Mouse (Mus musculus) brown adipose tissue, adult 24 weeks (tissue): ENCODE results near the gene Mafg. TPM values are rescaled to one million over a fixed set of nuclear protein-coding genes. Genes with fewer than 3 reads are reported as not detected.

ENCODE experiments used
- H3K27ac ChIP-seq: fragments of 200-500 bp; replicated peaks from 2 replicates; pipeline ENCODE4 v1.5.1; 2012; ENCODE audit warnings: low read depth, mild to moderate bottlenecking, low read length
- H3K4me1 ChIP-seq: fragments of 200-500 bp; 2 replicates; pipeline ENCODE4 v1.6.1; 2012; ENCODE audit warnings: low read length, mixed read lengths; ENCODE audit not compliant: control insufficient read depth, insufficient read depth, insufficient read length
- H3K4me3 ChIP-seq: fragments of 200-500 bp; 2 replicates; pipeline ENCODE4 v1.5.1; 2012; ENCODE audit warnings: low read depth, mild to moderate bottlenecking, low read length, moderate library complexity; ENCODE audit not compliant: insufficient read depth
- polyA plus RNA-seq: library from polyadenylated mRNA; stranded (reverse); fragments of >200 nt; gene quantifications from 2 replicates; pipeline ENCODE4 v1.2.4, GENCODE M21; 2012; ENCODE audit not compliant: missing spikeins, insufficient read depth, insufficient read length

The Mafg gene
- polyA plus RNA-seq, 1 experiment: 10.4 TPM

DNA sequence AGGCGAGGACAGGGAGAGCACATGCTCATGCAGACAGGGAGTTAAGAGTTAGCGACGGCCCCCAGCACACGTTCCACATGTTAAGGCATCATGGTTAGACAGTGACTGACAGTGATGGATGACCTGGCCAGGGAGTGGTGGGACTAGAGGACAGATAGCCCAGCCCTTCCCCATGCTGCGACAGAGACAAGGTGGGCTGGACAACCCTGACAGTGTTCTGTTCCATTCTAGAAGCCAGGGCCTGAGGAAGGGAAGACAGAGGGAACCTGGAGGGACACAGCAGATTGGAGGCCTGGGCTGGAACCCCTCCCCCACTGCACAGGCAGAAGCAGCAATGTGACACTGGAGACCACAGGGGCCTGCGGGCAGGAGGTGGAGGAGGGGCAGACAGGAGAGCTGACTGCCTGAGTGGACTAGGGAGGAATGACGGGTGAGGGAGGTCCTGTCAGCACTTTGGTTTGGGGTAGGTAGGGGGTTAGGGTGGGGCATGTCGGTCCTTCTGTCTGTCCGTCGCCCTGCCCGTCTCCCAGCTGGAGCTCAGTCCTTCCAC is 54.6 kb downstream of the Mafg start:
- Histone ChIP-seq H3K4me1 (0 out of 2 replicates have a peak, but pooled peaks cover 3% of the 10 kb centered on the region), H3K27ac (no peak overlapping the region), H3K4me3 (no peak overlapping the region)

DNA sequence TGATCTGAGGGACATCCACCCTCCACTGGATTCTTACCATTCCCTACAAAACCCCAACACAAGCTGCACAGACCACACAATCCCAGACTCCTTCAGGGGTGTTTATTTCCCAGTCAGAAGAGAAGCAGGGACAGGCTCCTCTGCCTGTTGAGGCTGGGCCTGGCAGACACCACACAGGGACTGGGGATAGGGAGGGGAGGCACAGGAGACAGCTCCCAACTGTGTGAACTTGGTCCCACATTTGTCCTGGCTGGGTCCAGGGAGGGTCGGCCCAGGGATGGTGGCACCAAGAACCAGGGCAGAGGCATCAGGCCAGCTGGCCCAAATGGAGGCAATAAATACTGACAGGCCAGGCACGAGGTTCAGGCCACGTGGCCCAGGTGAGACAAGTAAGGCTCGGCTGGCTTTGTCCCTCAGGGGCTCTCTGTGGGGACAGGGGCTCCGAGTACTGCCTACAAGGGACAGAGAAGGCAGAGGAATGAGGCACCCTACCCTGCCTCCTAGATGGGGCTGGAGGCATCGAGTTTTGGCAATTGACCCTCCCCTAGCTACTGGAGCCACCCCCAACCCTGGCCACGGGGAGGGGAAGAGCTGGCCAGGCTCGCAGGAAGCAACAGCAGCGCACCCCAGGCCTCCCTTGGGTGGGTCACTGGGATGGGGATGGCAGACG is 55.2 kb downstream of the Mafg start:
- Histone ChIP-seq H3K27ac (no peak overlapping the region), H3K4me1 (0 out of 2 replicates have a peak, but pooled peaks cover 3% of the 10 kb centered on the region), H3K4me3 (no peak overlapping the region)

DNA sequence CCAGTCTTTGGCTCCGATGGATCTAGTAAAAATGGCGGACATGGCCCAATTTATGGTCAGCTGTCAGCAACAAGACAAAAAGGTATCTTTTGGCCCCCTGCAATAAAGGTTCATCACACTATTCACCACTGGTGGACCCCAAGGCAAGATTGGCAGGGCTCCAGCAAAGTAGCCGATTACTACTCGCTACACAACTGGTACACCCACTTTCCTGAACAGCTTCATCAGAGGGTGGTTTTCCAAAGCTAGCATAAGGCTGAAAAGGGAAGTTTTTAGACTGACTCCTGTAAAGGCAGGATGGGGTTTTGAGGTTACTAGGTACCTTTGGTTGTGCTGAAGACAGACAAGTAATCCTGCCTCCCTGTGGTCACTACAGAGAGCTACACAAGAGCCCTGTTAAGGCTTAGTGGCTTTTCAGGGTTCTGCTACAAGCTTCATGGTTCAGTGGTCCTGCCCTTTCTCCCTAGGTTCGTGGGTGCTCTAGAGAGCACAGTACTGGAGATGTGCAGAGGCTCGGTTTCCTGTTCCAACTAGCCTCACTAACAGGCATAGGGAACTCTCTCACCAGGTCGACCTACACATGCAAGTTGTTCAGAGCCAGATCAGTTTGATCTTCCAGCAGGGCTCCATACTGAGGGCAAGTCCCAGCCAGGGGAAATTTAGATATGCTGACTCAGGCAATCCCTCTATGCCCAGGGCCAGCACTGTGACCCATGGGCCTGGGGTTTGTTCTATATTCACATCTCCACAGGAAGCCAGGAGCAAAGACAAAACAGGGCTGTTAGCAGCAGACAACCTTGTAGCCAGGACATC is 56.0 kb downstream of the Mafg start:
- H3K4me1 ChIP-seq: 0 out of 2 replicates have a peak, but pooled peaks cover 3% of the 10 kb centered on the region
- no peak overlapping the region for H3K4me3 ChIP-seq
- H3K27ac ChIP-seq: no peak overlapping the region

DNA sequence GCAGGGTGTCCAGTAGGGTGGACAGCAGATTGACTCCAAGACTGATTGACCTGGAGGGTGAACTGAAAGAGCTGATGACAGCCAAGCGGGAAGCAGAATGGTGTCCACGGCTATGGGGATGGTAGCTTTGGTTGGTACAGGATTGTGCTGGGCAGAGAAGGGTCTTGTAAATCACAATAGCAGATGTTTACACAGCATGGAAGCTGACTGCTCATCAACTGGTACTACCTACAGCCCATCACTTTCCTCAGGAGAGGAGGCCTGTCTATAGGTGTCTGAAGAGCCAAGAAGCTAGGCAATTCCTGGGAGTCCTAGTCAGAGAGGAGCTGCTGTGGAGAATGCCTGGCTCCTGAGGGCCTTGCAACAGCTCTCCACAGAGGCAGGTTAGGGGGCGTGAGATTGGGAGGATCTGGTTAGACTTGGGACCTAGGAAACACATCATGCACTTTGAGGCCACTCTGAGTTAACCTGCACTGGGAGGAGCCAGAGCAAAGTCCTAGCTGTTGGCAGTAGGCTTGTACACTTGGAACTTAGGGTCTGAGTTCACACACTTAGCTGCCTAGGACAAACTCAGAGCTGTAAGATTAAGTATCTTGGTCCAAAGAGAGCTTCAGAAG is 56.9 kb downstream of the Mafg start:
- Histone ChIP-seq H3K27ac (no peak overlapping the region), H3K4me3 (no peak overlapping the region), H3K4me1 (0 out of 2 replicates have a peak, but pooled peaks cover 3% of the 10 kb centered on the region)

DNA sequence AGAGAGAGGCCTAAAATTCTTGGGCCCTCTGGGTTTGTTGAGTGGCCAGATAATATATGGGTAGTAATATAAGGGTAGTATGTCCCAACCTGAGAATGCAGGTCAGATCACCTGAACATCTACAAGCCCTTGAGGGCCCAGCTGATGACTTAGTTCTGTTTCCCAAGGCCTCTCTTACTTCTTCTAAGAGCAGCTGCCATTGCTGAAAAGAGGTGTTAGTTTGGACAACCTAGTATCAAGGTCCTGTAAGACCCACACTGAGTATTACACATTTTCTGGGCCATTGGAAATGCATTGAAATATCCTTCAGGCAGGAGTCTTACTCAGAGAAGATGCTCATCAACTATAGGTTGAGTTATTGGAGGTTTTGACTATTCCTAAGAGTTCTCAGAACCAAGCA is 57.5 kb downstream of the Mafg start:
- 0 out of 2 replicates have a peak, but pooled peaks cover 3% of the 10 kb centered on the region for H3K4me1 ChIP-seq
- no peak overlapping the region for H3K27ac ChIP-seq
- no peak overlapping the region for H3K4me3 ChIP-seq

Other genes starting within 250 kb of the Mafg start
- gene Nploc4, start 195.9 kb downstream of the Mafg start, polyA plus RNA-seq: 27.2 and 35.9 TPM in 2 replicates
- not detected in 2 replicates for gene Tspan10, start 191.0 kb downstream of the Mafg start, polyA plus RNA-seq
- gene Pde6g, start 180.1 kb downstream of the Mafg start, polyA plus RNA-seq: not detected in 2 replicates
- gene Oxld1, start 175.5 kb downstream of the Mafg start, polyA plus RNA-seq: 58.7 and 70.2 TPM in 2 replicates
- 5.7 and 8.6 TPM in 2 replicates for gene Ccdc137, start 175.5 kb downstream of the Mafg start, polyA plus RNA-seq
- 11.4 and 20.4 TPM in 2 replicates for gene Arl16, start 166.0 kb downstream of the Mafg start, polyA plus RNA-seq
- 278 and 304 TPM in 2 replicates for gene Mrpl12, start 149.0 kb downstream of the Mafg start, polyA plus RNA-seq
- 32.9 and 33.9 TPM in 2 replicates for gene Slc25a10, start 141.8 kb downstream of the Mafg start, polyA plus RNA-seq
- gene Gcgr, start 102.9 kb downstream of the Mafg start, polyA plus RNA-seq: not detected in 2 replicates
- gene Mcrip1, start 83.9 kb downstream of the Mafg start, polyA plus RNA-seq: 24.6 and 28.0 TPM in 2 replicates
- gene Ppp1r27, start 82.5 kb downstream of the Mafg start, polyA plus RNA-seq: 4.1 and 5.5 TPM in 2 replicates
- gene P4hb, start 60.3 kb downstream of the Mafg start, polyA plus RNA-seq: 95.0 and 97.3 TPM in 2 replicates
- 117 and 146 TPM in 2 replicates for gene Arhgdia, start 52.0 kb downstream of the Mafg start, polyA plus RNA-seq
- gene Alyref, start 35.2 kb downstream of the Mafg start, polyA plus RNA-seq: 49.2 and 58.8 TPM in 2 replicates
- gene Anapc11, start 35.2 kb downstream of the Mafg start, polyA plus RNA-seq: 54.9 and 59.1 TPM in 2 replicates
- gene Npb, start 25.1 kb downstream of the Mafg start, polyA plus RNA-seq: not detected in 2 replicates
- gene Pcyt2, start 15.7 kb downstream of the Mafg start, polyA plus RNA-seq: 104 and 131 TPM in 2 replicates
- 5.8 and 10.5 TPM in 2 replicates for gene Sirt7, start 8.4 kb downstream of the Mafg start, polyA plus RNA-seq
- gene Pycr1, start 10.2 kb upstream of the Mafg start, polyA plus RNA-seq: 1.0 and 1.3 TPM in 2 replicates
- gene Myadml2, start 14.6 kb upstream of the Mafg start, polyA plus RNA-seq: 2.7 and 3.8 TPM in 2 replicates
- gene Notum, start 27.6 kb upstream of the Mafg start, polyA plus RNA-seq: not detected in 2 replicates
- gene Aspscr1, start 39.4 kb upstream of the Mafg start, polyA plus RNA-seq: 33.3 and 33.7 TPM in 2 replicates
- gene Cenpx, start 80.1 kb upstream of the Mafg start, polyA plus RNA-seq: 66.6 and 68.4 TPM in 2 replicates
- gene Lrrc45, start 80.3 kb upstream of the Mafg start, polyA plus RNA-seq: 3.0 and 6.2 TPM in 2 replicates
- 1.9 and 2.5 TPM in 2 replicates for gene Rac3, start 87.9 kb upstream of the Mafg start, polyA plus RNA-seq
- gene Dcxr, start 93.7 kb upstream of the Mafg start, polyA plus RNA-seq: 9.4 and 15.5 TPM in 2 replicates
- 20.9 and 26.0 TPM in 2 replicates for gene Cbr2, start 98.5 kb upstream of the Mafg start, polyA plus RNA-seq
- 14.9 and 15.4 TPM in 2 replicates for gene Hmga1b, start 129.2 kb upstream of the Mafg start, polyA plus RNA-seq
- gene Rfng, start 150.6 kb upstream of the Mafg start, polyA plus RNA-seq: 14.0 and 15.1 TPM in 2 replicates
- 48.9 and 60.0 TPM in 2 replicates for gene Gps1, start 150.7 kb upstream of the Mafg start, polyA plus RNA-seq
- gene Dus1l, start 162.8 kb upstream of the Mafg start, polyA plus RNA-seq: 20.1 and 31.0 TPM in 2 replicates
- gene Fasn, start 190.9 kb upstream of the Mafg start, polyA plus RNA-seq: 5,806 and 7,060 TPM in 2 replicates